Mouse (Mus musculus) C2C12 (cell line): ENCODE measurements at regions not wholly inside any gene's neighbourhood (a gene's known extent, or its start where the extent isn't known, plus 50 kb on each side); places are given as distances from the start of the nearest gene placed in this dataset.

Experiments
- H3K27me3 ChIP-seq: one replicate; pipeline ENCODE4 v1.6.1; 2011; ENCODE audit not compliant: control insufficient read depth, insufficient read depth, insufficient read length
- H3K36me3 ChIP-seq: one replicate; pipeline ENCODE4 v1.6.1; 2011; ENCODE audit not compliant: control insufficient read depth, insufficient read depth
- H3K4me3 ChIP-seq: one replicate; pipeline ENCODE4 v1.5.1; 2011; ENCODE audit warnings: mild to moderate bottlenecking, control low read depth; ENCODE audit not compliant: poor library complexity, insufficient read depth, severe bottlenecking
- H3K79me2 ChIP-seq: one replicate; pipeline ENCODE4 v1.6.1; 2011; ENCODE audit not compliant: control insufficient read depth, insufficient read depth
- H3K79me3 ChIP-seq: one replicate; pipeline ENCODE4 v1.6.1; 2011; ENCODE audit warnings: low read depth, control low read depth
- H3ac ChIP-seq: one replicate; pipeline ENCODE3; 2011; ENCODE audit warnings: low read depth; ENCODE audit not compliant: control insufficient read depth, insufficient read length
- CEBPB ChIP-seq: IDR thresholded peaks from one replicate; pipeline ENCODE4 v1.6.1; 2011; ENCODE audit warnings: low read depth, mild to moderate bottlenecking, control low read depth, moderate library complexity
- CTCF ChIP-seq: IDR thresholded peaks from one replicate; pipeline ENCODE4 v1.5.1; 2011; ENCODE audit not compliant: control insufficient read depth, insufficient read depth, insufficient read length
- FOSL1 ChIP-seq: IDR thresholded peaks from one replicate; pipeline ENCODE4 v1.8.0; 2011; ENCODE audit warnings: mild to moderate bottlenecking, low read length; ENCODE audit not compliant: poor library complexity, insufficient read depth, severe bottlenecking
- MAX ChIP-seq: IDR thresholded peaks from one replicate; pipeline ENCODE4 v1.6.1; 2011; ENCODE audit warnings: mild to moderate bottlenecking, control low read depth
- MYOD1 ChIP-seq: IDR thresholded peaks from one replicate; pipeline ENCODE4 v1.6.1; 2011; ENCODE audit warnings: low read depth; ENCODE audit not compliant: control insufficient read depth, insufficient read length
- MYOG ChIP-seq: IDR thresholded peaks from one replicate; pipeline ENCODE4 v1.6.1; 2011; ENCODE audit not compliant: control insufficient read depth, insufficient read length; ENCODE audit errors: extremely low read depth
- USF1 ChIP-seq: IDR thresholded peaks from one replicate; pipeline ENCODE4 v1.6.1; 2011; ENCODE audit warnings: low read depth, mild to moderate bottlenecking, control low read depth, moderate library complexity

- Histone ChIP-seq H3K36me3 (no peaks in the 10 kb centered on the region), H3K4me3 (no peak overlapping the region), H3K79me2 (no peaks in the 10 kb centered on the region), H3K79me3 (no peaks in the 10 kb centered on the region), H3K27me3 (no peaks in the 10 kb centered on the region), H3ac (no peak overlapping the region)
- TF ChIP-seq MYOG (no peak), CTCF (no peak), MAX (no peak), FOSL1 (no peak), USF1 (no peak), CEBPB (no peak), MYOD1 (no peak)
Observed at GRCm38 (mm10) chr13:106454366-106454927, 482.3 kb downstream of the Ipo11 start.

GRCm38 (mm10) chr13:106432165-106432564 lies 504.6 kb downstream of the Ipo11 start:
- no peaks in the 10 kb centered on the region for H3K79me3 ChIP-seq
- H3ac ChIP-seq = no peak overlapping the region
- H3K79me2 ChIP-seq = no peaks in the 10 kb centered on the region
- no peaks in the 10 kb centered on the region for H3K36me3 ChIP-seq
- H3K27me3 ChIP-seq = no peaks in the 10 kb centered on the region
- TF ChIP-seq MAX (no peak), CTCF (no peak), USF1 (no peak), MYOG (no peak), FOSL1 (no peak), MYOD1 (no peak), CEBPB (no peak)
- no peak overlapping the region for H3K4me3 ChIP-seq

GRCm38 (mm10) chr13:106406608-106407038 lies 530.1 kb downstream of the Ipo11 start:
- Histone ChIP-seq H3K27me3 (no peaks in the 10 kb centered on the region), H3ac (no peak overlapping the region), H3K4me3 (no peak overlapping the region), H3K79me2 (no peaks in the 10 kb centered on the region), H3K36me3 (no peaks in the 10 kb centered on the region), H3K79me3 (no peaks in the 10 kb centered on the region)
- TF ChIP-seq CTCF (no peak), MYOD1 (no peak), MYOG (no peak), CEBPB (no peak), MAX (no peak), USF1 (no peak), FOSL1 (no peak)

- Histone ChIP-seq H3K36me3 (no peaks in the 10 kb centered on the region), H3K79me2 (no peaks in the 10 kb centered on the region), H3K4me3 (no peak overlapping the region), H3K27me3 (no peaks in the 10 kb centered on the region), H3K79me3 (no peaks in the 10 kb centered on the region), H3ac (no peak overlapping the region)
- TF ChIP-seq MYOG = no peak
- TF ChIP-seq CEBPB = no peak
- no peak for TF ChIP-seq USF1
- no peak for TF ChIP-seq MAX
Observed at GRCm38 (mm10) chr13:106392642-106393041, 544.1 kb downstream of the Ipo11 start.

- H3ac ChIP-seq = no peak overlapping the region
- H3K79me3 ChIP-seq = no peaks in the 10 kb centered on the region
- TF ChIP-seq MAX (no peak), MYOD1 (no peak), CEBPB (no peak), MYOG (no peak), CTCF (no peak), USF1 (no peak), FOSL1 (no peak)
- H3K36me3 ChIP-seq = no peaks in the 10 kb centered on the region
- H3K4me3 ChIP-seq = no peak overlapping the region
- H3K27me3 ChIP-seq = no peaks in the 10 kb centered on the region
- no peaks in the 10 kb centered on the region for H3K79me2 ChIP-seq
Observed at GRCm38 (mm10) chr13:106388634-106389033, 548.1 kb downstream of the Ipo11 start.

GRCm38 (mm10) chr13:106367589-106367988 lies 569.2 kb downstream of the Ipo11 start:
- Histone ChIP-seq H3K36me3 (no peaks in the 10 kb centered on the region), H3K79me3 (no peaks in the 10 kb centered on the region), H3K79me2 (no peaks in the 10 kb centered on the region), H3K27me3 (no peaks in the 10 kb centered on the region), H3ac (no peak overlapping the region), H3K4me3 (no peak overlapping the region)
- no peak for TF ChIP-seq MYOG
- no peak for TF ChIP-seq CEBPB
- TF ChIP-seq FOSL1 = no peak
- TF ChIP-seq MAX = no peak
- TF ChIP-seq USF1 = no peak
